Mouse (Mus musculus) NIH3T3 (cell line): Measurements from ENCODE around the gene Hoxb8.

Experiments
- DNase-seq: peaks from one replicate; pipeline ENCODE4 v3.0.0-alpha.2; 2012; ENCODE audit warnings: low read depth

Hoxb8 gene

DNA sequence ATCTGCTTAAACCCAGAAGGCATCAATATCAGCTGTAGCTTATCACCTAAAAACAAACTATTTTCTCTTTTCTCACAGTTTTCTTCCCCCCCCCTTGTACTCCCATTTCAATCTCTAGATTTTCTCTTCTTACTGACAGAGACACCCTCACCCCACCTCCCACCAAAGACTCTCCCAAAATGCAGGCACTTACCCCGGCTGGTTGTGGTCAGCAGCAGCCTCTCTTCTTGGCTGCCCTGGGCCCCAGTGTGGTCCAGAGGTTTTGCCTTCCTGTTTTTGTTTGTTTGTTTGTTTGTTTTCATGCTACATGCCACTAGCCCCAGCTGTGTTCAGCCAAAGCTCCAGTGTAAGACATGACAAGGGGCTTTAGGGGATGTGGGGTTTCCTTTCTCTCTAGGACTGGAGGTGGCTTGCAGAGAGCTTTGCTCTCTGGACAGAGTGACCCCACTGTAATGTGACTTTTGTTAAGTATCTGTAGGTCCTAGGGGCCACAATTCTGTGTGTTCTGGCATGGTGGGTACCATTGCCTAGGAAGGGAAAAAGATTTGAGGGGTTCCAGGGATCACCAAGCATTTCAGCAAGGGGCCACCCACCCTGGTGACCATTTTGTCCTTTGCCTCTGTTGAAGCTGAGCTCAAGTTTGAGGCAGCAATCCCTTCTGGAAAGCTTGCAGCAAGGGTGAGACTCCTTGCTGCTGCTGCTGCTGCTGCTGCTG, 13.5 kb upstream of the Hoxb8 start:
- no peak for DNase-seq

DNA sequence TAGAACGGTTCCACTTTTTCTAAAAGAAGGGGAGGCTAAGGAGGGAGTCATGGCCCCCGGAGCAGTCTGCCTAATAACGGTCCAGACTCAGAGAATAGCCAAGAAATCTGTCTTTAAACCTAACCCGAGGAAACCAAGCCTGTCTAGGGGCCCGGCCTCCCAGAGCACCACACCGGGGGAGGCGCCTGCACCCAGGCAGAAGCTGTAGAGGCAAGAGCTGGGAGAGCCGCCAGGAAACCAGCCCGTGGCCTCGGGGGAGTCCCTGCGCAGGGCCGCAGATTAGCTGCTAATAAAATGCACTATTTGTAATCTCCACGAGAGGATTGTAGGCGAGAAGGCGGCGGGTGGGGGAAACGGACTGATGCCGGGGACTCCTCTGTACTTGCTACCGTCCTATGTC, 11.8 kb upstream of the Hoxb8 start:
- peak; percentile 20 for DNase-seq

DNA sequence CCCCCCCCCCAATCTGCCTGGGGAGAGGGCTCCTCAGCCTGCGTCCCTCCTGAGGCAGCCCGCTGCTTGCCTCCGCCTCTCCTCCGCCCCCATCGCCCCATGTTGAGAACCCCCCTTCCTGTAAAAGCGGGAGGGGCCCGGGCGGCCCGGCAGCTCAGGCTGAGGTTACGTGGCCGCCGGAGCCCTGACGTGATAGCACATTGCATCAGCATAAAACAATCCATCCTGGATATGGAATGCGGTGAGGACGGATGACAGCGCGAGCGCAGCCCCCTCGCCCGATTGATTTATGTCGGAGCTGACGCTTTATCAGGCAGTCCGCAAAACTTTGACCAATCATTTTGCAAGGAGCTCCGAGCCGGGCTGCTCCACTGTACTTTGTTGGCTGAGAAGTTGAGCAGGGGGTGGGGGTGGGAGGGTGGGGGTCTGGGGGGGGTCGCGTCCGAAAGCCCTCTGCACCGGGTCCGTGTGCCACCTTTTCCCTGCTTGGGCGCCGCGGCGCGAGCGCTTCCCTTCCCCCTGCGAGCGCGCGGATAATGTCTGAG, 10.6 kb upstream of the Hoxb8 start, which contains the start of gene Hoxb9:
Hoxb9 (plus strand) TSS at position 462 of the 545 bp plus-strand sequence.
- DNase-seq = peak; percentile 11

DNA sequence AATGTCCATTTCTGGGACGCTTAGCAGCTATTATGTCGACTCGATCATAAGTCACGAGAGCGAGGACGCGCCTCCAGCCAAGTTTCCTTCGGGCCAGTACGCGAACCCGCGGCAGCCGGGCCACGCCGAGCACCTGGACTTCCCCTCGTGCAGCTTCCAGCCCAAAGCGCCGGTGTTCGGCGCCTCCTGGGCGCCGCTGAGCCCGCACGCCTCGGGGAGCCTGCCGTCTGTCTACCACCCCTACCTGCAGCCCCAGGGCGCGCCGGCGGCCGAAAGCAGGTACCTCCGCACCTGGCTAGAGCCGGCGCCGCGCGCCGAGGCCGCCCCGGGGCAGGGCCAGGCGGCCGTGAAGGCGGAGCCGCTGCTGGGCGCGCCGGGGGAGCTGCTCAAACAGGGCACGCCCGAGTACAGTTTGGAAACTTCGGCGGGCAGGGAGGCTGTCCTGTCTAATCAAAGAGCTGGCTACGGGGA, 10.1 kb upstream of the Hoxb8 start:
- no peak for DNase-seq

DNA sequence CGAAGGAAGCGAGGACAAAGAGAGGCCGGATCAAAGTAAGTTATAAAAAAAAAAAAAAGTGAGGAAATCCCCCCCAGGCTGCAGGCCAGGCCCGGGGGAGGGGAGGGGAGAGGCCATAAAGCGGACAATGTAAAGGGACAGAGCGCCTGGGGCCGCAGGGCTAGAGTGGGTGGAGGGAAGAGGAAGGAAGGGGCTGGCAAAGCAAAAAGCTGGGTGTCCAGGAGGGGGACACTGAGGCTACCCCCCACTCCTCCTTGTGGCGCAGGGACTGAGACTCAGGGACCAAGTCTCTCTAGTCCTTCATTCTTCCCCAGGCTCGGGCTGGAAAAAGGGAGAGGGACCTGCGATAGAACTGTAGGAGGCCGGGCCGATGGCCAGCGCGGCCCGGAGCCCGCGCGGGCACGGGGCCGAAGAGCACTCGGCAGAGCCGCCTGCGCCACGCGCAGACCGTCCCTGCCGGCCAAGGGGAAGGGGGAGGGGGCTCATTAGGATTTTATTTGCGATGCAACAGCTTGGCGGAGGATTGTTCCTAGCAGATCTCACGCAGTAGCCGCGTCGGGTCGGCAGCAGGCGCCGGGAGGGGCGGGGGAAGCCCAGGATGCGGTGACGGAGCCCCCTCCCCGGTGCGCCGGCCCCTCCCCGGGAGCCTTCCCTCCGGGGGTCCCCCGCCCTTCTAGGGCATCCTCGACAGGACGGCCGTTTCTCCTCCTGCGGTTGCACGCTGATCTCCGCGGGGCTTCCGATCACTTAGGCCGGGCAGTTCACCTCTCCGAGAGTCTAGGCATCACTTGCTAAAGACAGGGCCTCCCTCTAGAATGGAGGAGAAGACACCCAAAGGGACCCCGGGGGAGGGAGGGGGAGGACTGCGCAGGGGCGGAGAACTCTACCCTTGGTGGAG, 9.4 kb upstream of the Hoxb8 start:
- DNase-seq = no peak

DNA sequence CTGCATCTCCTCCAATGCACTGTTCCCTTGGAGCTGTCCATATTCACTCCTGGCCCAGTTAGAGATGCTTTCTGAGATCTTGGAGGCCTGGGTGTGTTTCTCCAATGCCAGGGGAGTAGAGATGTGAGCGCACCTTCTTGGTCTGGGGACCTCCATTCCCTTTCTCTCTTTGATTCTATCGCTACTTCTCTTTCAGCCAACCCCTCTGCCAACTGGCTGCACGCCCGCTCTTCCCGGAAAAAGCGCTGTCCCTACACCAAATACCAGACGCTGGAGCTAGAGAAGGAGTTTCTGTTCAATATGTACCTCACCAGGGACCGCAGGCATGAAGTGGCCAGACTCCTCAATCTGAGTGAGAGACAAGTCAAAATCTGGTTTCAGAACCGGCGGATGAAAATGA, 7.3 kb upstream of the Hoxb8 start:
- no peak for DNase-seq

DNA sequence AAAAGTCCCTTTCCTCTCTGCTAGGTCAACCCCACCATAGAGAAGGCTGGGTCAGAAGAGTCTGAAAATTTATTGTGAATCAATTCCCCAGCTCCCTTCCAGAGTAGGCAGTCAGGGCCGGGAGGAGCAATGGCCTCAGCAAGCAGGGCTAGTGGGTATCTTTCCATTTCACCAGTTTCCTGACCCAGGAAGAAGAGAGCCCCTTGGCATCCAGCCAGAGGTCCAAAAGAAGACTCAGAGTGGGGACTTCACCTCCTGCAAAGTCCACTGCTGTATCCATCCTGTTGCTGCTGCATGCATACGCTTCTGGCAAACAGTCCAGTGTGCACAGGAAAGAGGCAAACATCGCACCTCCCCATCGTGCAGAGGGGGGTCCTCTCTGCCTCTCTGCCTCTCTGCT, 5.8 kb upstream of the Hoxb8 start:
- no peak for DNase-seq

DNA sequence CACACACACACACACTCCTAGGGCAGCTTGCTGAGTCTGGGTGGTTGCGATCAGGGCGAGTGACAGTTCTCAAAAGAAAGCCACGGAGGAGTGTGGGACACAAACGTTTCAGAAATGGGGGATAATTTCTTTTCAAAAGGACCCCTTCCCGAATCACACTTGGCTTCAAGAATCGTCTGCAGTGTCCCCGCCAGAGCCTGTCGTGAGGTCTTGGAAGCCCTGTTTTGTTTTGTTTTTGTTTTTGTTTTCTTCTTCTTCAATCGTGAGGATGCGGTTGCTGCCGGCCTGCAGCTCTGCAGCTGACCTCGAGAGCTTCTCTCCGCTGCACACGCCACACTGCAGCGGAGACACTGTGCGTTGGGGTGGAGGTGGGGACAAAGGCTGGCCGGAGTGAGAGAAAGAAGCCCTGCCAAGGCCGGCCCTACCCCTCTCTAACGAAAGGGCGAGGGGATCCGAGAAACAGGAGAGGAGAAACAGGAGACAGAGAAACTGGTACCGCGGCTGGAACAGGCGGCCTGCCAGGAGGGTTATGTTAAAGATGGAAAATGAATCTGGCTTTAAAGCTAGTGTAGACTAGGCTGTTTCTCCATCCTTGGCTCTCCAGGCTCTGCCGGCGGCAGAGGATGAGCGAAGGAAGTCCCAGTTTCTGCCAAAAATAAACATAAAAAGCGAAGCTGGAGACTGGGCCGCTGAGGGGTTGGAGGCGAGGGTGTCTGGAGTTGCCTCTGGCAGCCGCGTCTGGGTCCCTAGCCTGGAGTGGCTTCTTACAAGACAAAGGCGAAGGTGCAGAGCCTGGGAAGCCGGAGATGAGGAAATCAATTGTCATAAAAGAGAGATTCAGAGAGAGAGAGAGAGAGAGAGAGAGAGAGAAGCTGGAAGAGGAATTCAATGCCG, 4.3 kb upstream of the Hoxb8 start:
- no peak for DNase-seq

DNA sequence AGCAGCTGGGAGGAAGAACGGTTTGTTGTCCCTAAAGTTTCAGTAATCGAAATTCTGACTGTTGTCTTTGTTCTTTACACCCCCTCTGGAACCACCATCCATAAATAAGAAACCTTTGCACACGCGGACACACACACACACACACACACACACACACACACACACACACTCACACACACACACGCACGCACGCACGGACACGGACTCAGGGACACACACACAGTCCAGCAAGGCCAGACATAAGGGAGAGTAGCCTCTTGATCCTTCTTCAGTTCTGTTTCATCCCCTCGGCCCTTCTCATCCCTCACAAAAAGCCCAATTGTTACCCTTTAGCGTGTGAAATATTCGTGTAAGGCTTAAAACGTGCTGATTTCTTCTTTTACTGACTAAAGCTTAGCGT, 3.4 kb upstream of the Hoxb8 start:
- no peak for DNase-seq

DNA sequence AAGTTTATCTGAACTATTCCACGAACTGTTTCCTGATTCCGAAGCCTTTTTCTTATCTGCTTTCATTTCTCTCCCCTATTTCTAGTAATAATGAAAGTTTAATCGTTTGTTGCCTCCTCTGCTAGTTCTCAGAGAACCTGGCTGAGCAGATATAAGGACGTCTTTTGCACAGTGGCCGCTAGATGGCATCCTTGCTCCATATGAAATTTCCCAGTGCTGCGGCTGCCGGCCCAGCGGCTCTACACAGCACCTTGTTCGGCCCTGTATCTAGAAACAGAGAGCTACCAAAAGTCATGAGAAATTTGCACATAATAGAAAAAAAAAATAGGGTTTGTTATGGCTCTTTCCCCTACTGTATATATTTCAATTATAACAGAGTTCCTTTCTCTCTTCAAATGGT, 2.9 kb upstream of the Hoxb8 start:
- DNase-seq = peak; percentile 91

DNA sequence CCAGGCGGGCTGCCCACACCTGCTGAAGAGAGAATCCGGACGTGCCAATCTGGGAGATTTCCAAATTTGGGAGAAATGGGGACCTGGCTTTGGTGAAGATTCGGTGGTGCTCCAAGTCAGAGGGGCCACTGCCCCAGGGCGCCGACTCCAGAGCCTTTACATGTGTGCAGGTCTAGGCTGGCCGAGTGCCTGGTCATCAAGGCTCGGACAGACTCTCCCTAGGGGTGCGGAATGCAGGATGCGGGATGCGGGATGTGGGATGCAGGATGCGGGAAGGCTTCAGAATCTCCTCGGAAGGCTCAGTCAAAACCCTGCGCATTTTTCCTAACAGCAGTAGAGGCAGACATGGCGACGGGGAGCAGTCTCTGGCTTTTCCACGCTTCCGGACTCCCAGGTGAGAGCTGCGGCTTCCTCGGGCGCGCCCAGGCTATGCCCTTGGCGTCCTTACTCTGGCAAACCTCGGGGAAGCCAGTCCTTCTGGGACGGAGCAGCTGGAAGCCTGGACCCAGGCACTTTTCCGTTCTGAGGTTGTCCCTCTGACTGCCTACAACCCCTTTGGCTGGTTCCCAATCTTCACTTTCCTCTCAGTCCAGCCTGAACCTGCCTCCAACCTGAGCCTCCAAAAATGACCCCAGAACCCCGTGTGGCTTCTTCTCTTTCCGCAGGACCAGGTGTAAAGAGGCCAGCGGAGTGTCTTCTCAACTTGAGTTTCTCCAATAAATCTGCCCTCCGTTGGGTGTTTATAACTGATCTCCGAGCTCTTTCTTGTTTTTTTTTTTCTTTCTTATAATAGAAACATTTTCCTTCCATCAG, 2.1 kb upstream of the Hoxb8 start:
- no peak for DNase-seq

DNA sequence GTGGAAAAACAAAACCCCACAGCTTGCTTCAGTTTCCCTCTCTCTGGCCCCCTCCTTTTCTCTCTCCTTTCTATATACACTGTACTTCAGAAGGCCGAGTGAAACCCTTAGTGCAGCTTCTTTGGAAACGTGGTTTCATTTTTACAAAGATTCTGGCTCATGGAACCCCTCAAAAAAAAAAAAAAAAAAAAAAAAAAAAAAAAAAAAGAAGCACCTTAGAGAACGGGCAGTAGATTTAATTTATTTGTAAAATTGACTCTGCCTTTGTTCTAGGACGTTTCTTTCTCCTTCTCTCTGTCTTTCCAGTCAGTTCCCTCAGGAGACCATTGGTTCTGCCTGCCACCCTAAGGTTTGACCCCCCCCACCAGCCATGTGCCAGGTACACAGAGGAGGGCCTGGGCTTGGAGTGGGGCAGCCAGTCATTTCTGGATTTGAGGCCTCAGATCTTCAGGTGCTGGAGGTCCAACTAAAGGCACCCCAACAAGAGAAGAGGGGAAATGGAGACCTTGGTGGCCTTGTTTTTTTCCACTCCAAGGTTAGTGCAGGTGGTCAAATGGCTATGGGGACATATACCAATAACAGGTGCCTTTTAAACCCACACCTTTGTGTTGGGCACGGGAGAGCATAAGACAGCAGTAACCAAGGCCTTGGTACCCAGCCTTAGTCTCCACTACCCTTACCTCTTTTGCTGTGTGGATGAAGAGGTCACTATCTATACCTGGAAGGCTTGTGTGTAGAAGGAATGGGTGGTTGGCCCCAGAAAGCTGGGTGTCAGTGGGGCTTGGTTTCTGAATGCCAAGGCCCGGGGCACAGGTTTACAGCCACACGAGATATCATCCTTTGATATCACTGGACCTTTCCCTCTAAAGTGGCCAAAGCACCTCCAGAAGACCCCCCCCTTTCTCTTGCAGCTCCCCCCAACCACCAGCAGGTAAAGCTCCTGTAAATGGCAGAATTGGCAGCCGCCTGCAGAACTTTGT, 1.0 kb upstream of the Hoxb8 start:
- DNase-seq = no peak

DNA sequence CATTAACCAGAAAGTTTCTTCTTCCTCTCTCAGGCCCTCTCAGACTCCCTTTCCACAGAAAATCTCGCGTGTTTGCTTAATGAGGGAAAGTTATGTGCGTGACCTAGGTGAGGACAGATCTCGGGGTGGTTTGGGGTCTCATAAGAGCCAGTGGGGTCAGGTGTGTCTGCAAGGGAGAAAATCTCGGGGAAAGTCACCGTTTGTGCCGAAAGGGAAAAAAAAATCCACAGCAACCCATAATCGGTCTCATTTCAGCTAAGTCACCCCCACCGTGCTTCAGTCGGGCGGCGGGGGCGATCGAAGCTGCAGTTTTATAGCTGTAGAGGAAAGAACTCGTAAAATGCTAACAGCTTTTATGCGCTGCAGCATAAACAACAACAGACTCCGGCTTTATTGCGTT, 309 bp upstream of the Hoxb8 start:
- no peak for DNase-seq

DNA sequence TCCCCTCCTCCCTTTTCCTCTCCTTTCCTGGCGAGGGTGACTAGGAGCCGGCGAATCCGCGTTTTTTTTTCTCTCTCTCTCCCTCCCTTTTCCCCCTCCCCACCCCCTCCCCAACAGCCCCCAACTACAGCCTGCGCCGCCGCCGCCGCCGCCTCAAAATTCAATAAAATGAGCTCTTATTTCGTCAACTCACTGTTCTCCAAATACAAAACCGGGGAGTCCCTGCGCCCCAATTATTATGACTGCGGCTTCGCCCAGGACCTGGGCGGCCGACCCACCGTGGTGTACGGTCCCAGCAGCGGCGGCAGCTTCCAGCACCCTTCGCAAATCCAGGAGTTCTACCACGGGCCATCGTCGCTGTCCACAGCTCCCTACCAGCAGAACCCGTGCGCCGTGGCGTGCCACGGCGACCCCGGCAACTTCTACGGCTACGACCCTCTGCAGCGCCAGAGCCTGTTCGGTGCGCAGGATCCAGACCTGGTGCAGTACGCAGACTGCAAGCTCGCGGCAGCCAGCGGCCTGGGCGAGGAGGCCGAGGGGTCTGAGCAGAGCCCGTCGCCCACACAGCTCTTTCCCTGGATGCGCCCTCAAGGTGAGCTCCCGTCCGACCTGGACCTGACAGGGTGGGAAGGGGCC, 1.2 kb downstream of the Hoxb8 start:
- DNase-seq = no peak

DNA sequence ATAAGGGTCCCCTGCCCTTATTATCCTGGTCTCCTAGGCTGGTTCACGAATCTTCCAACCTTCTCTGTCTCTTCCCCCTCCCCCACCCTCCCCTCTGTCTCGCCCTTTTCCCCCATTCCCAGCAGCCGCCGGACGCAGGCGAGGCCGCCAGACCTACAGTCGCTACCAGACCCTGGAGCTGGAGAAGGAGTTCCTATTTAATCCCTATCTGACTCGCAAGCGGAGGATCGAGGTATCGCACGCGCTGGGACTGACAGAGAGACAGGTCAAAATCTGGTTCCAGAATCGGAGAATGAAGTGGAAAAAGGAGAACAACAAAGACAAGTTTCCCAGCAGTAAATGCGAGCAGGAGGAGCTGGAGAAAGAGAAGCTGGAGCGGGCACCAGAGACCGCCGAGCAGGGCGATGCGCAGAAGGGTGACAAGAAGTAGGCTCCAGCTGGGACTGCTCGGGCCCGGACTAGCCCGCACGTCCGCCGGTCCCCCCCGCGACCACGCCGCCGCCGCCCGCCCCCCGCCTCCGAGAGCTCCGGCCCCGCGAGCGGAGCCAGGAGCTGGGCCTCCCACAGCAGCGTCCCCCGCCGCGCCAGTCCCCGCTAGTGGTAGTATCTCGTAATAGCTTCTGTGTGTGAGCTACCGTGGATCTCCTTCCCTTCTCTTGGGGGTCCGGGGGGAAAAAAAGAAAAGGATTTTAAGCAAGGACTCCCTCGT, 2.5 kb downstream of the Hoxb8 start:
- no peak for DNase-seq

DNA sequence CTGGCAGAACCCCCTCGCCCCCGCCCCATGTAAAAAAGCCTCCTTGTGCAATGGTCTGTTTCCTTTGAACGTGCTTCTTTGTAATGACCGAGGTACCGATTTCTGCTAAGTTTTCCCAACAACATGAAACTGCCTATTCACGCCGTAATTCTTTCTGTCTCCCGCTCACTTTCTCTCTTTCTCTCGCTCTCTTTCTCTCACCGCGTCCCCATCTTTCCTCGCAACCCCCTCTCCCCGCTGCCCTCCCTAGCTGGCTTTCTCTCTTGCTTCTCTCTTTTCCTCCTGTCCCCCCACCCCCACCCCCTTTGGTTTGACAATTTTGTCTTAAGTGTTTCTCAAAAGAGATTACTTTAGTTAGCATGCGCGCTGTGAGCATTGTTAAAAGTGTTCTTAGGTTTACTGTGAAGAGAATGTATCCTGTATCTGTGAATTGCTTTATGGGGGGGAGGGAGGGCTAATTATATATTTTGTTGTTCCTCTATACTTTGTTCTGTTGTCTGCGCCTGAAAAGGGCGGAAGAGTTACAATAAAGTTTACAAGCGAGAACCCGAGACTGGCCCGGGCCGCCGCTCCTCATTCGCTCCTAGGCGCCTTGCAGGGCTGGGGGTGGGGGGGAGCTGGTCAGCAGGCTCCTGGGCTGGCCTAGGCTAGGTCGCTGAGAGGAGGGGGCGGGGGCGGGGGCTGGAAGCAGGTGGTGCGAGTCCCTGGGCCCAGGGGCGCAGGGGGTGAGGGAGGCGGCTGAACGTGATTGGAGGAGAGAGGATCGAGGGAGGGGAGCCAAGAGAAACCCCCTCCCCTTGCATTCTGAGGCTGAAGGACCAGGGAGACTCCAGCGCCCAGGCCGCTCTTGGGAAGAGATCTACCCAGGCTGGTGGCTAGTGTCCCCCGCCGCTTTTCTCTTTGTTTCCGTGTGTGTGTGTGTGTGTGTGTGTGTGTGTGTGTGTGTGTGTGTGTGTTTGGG, 3.3 kb downstream of the Hoxb8 start:
- no peak for DNase-seq
